Mouse (Mus musculus) stomach, embryonic 16.5 days (tissue): ENCODE measurements at regions not wholly inside any gene's neighbourhood (a gene's known extent, or its start where the extent isn't known, plus 50 kb on each side); places are given as distances from the start of the nearest gene placed in this dataset.
A peak's percentile ranks its signal among the peaks of the same experiment; 100 is the strongest.

Experiments used
- ATAC-seq: fragments of 200-750 bp; cut with Nextera tagmentation; 2 replicates; pipeline ENCODE4 v1.8.0; 2017; ENCODE audit warnings: moderate number of reproducible peaks, moderate TSS enrichment; ENCODE audit not compliant: insufficient read depth, low FRiP score
- H3K27ac ChIP-seq: fragments of 300-500 bp; sonication (generic); 2 replicates; pipeline ENCODE4 v1.5.1; 2014; ENCODE audit warnings: low read length
- H3K27me3 ChIP-seq: fragments of 300-500 bp; sonication (generic); 2 replicates; pipeline ENCODE4 v1.6.1; 2014; ENCODE audit warnings: low read length, control low read depth, mixed read lengths; ENCODE audit not compliant: control insufficient read depth, insufficient read depth
- H3K36me3 ChIP-seq: fragments of 300-500 bp; sonication (generic); 2 replicates; pipeline ENCODE4 v1.6.1; 2014; ENCODE audit warnings: low read length; ENCODE audit not compliant: control insufficient read depth, insufficient read depth
- H3K4me1 ChIP-seq: fragments of 300-500 bp; sonication (generic); 2 replicates; pipeline ENCODE4 v1.6.1; 2014; ENCODE audit warnings: low read length, control low read depth, mixed read lengths; ENCODE audit not compliant: control insufficient read depth, insufficient read depth
- H3K4me2 ChIP-seq: fragments of 300-500 bp; sonication (generic); 2 replicates; pipeline ENCODE4 v1.6.1; 2014; ENCODE audit warnings: low read depth, low read length, mixed read lengths
- H3K4me3 ChIP-seq: fragments of 300-500 bp; sonication (generic); replicated peaks from 2 replicates; pipeline ENCODE4 v1.5.1; 2014; ENCODE audit warnings: mild to moderate bottlenecking, low read length
- H3K9ac ChIP-seq: fragments of 300-500 bp; sonication (generic); 2 replicates; pipeline ENCODE4 v1.6.1; 2014; ENCODE audit warnings: low read length
- H3K9me3 ChIP-seq: fragments of 300-500 bp; sonication (generic); replicated peaks from 2 replicates; pipeline ENCODE4 v1.6.1; 2016; ENCODE audit warnings: low read length, control low read depth; ENCODE audit not compliant: control insufficient read depth
- WGBS: fragments of 180-500 bp; shearing (Covaris S2); extraction: QIAGEN DNeasy Blood & Tissue Kit; methylation state at CpG from one replicate; pipeline ENCODE4 v1.1.7; 2014; 5-methylcytosine and 5-hydroxymethylcytosine counted together

DNA sequence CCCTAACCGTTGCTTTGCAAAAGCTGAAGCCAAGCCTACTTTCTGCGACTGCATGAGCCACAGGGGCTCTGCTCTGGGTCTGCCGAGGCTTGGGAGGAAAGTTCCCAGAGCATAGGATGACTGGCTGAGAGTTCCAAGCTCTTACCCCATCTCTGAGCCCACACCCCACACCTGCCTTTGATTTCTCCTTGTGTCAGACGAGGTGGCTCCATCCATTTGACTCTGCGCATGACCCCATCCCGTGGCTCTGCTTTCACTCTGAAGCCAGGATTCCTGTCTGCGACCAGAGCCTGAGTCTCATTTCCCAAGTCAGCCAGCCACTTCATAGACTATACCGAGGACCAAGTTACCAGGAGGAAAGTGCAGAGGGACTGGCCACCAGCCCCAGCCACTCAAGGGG, 216.1 kb upstream of the Msx2 start:
- Histone ChIP-seq H3K27me3 (no peaks in the 10 kb centered on the region), H3K36me3 (no peaks in the 10 kb centered on the region), H3K9ac (0 out of 2 replicates have a peak overlapping the region, but pooled peaks have one; percentile 8), H3K9me3 (no peaks in the 10 kb centered on the region), H3K4me3 (no peak overlapping the region), H3K4me2 (peak overlapping the region; percentile 16; the same call in 1 of the 2 replicates), H3K27ac (no peak overlapping the region), H3K4me1 (no peaks in the 10 kb centered on the region)
- 34% methylated on average over 8 of the region's 8 CpGs for WGBS
- ATAC-seq: no peak

DNA sequence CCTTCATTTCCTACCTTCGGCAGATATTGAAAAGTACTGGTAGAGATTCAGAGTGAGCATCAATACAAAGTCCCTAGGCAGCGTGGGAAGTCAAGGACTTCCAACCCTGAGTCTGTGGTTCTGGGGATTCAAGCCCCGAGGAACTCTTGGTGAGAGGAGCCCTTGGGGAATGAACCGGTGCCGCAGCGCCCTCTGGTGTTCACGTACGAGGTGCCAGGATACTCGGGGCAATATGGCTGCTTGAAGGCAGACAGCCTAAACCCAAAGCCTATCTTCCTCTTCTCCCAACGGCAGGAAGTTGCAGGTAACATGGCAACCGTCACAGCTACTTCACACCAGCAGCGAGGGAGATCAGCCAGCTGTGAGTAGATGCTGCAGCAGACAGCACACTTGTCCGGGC, 215.6 kb upstream of the Msx2 start:
- no peaks in the 10 kb centered on the region for H3K36me3 ChIP-seq
- ATAC-seq: no peak
- no peaks in the 10 kb centered on the region for H3K9me3 ChIP-seq
- WGBS: 6% methylated on average over 13 of the region's 13 CpGs
- H3K4me2 ChIP-seq: peak overlapping the region; percentile 16; the same call in 1 of the 2 replicates
- no peak overlapping the region for H3K4me3 ChIP-seq
- H3K4me1 ChIP-seq: no peaks in the 10 kb centered on the region
- 0 out of 2 replicates have a peak overlapping the region, but pooled peaks have one; percentile 8 for H3K9ac ChIP-seq
- H3K27ac ChIP-seq: no peak overlapping the region
- H3K27me3 ChIP-seq: no peaks in the 10 kb centered on the region

DNA sequence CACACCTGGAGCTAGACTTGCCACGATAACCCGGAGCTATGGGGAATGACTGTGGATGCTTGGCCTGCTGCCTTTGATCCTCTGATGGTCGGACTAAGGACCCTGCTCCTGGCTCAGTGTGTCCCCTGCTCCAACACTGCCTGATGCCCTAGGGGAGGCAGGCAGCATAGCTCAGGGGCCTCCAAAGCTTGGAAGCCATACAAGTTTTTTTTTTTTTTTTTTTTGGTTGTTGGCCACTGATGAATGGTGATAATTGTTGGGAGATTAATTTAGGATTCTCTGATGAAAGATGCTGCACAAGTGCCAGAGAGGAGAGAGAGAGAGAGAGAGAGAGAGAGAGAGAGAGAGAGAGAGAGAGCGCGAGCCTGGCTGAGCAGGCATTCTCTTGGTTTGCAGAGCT, 211.6 kb upstream of the Msx2 start:
- no peak overlapping the region for H3K4me2 ChIP-seq
- no peaks in the 10 kb centered on the region for H3K27me3 ChIP-seq
- H3K4me1 ChIP-seq: no peaks in the 10 kb centered on the region
- H3K9me3 ChIP-seq: no peaks in the 10 kb centered on the region
- H3K36me3 ChIP-seq: no peaks in the 10 kb centered on the region
- 56% methylated on average over 5 of the region's 5 CpGs for WGBS
- no peak for ATAC-seq
- H3K9ac ChIP-seq: no peak overlapping the region
- H3K4me3 ChIP-seq: no peak overlapping the region
- no peak overlapping the region for H3K27ac ChIP-seq

DNA sequence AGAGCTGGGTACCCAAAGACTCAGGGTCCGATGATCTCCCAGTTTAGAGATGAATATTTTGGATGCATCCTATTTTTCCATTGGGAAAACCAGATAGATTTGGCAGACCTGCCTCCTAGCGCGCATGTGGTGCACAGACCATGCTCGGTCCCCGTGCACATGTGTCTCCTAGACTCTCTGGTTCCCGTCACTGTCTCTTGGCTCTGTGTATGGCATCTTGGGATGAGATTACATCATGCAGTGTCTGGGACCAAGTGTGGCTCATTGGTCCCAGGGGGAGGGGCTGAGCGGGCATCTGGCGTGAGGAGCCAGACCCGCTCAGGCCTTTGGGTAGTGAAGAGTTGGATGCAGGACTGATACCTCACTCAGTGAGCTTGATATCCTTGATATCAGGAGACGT, 204.3 kb upstream of the Msx2 start:
- Histone ChIP-seq H3K27me3 (no peaks in the 10 kb centered on the region), H3K27ac (no peak overlapping the region), H3K4me3 (no peak overlapping the region), H3K9ac (no peak overlapping the region), H3K36me3 (no peaks in the 10 kb centered on the region), H3K4me1 (no peaks in the 10 kb centered on the region), H3K9me3 (no peaks in the 10 kb centered on the region), H3K4me2 (no peak overlapping the region)
- ATAC-seq: no peak
- WGBS: 93% methylated on average over 10 of the region's 10 CpGs

DNA sequence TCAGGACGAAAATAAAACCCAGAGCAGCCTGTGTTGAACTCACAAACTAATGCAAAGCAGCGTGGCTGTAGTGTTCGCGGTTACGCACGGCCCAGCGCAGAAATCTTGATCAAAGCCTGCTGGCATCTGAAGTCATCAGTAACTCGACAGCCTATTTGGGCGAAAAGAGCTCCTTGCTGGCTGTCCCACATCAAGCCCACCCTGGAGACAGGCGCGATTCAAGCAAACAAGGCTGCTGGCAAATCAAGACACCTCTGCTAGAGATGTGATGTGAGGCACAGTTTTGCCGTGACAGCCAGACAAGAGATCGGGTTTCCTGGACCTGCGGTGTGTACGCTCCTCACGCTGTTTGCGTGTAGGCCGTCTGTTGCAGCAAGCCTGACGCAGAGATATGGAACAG, 197.5 kb upstream of the Msx2 start:
- no peak for ATAC-seq
- H3K9me3 ChIP-seq: 0 out of 2 replicates have a peak, but pooled peaks cover 4% of the 10 kb centered on the region
- H3K4me3 ChIP-seq: no peak overlapping the region
- no peak overlapping the region for H3K27ac ChIP-seq
- H3K4me2 ChIP-seq: no peak overlapping the region
- H3K27me3 ChIP-seq: no peaks in the 10 kb centered on the region
- no peaks in the 10 kb centered on the region for H3K36me3 ChIP-seq
- WGBS: 35% methylated on average over 19 of the region's 19 CpGs
- no peaks in the 10 kb centered on the region for H3K4me1 ChIP-seq
- H3K9ac ChIP-seq: no peak overlapping the region

DNA sequence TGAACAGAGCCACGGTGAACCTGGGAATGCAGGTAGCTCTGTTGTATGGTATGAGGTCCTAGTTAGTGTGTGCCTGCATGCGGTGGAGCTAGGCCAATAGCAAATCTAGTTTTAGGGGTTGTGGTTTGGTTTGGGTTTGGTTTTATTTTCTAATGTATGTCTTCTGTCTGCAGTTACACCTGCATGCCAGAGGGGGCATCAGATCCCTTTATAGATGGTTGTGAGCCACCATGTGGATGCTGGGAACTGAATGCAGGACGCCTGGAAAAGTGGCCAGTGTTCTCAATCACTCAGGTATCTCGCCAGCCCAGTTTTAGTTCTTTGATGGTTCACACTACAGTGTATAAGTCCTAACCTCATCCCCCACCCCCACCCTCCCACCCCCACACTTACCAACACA, 194.6 kb upstream of the Msx2 start:
- no peaks in the 10 kb centered on the region for H3K27me3 ChIP-seq
- no peaks in the 10 kb centered on the region for H3K36me3 ChIP-seq
- ATAC-seq: no peak
- H3K4me3 ChIP-seq: no peak overlapping the region
- H3K27ac ChIP-seq: no peak overlapping the region
- 89% methylated on average over 4 of the region's 4 CpGs for WGBS
- no peak overlapping the region for H3K9ac ChIP-seq
- H3K4me2 ChIP-seq: no peak overlapping the region
- H3K4me1 ChIP-seq: no peaks in the 10 kb centered on the region
- H3K9me3 ChIP-seq: 0 out of 2 replicates have a peak, but pooled peaks cover 4% of the 10 kb centered on the region

DNA sequence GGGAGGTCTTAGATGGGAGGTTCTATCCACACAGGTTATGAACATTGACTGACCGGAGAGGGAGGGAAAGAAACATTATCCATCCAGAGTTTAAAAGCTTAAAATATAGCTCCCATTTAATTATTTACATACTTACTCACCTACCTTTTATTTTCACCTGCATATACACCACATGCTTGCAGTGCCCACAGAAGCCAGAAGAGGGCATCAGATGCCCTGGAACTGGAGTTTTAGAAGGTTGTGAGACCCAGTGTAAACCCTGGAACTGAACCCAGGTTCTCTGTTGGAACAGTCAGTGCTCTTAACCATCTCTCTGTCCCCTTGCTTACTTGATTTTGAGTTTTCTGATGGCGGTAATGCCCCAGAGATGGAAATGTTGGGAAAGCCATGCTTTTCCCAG, 192.7 kb upstream of the Msx2 start:
- no peak overlapping the region for H3K9ac ChIP-seq
- H3K4me2 ChIP-seq: no peak overlapping the region
- ATAC-seq: no peak
- no peak overlapping the region for H3K4me3 ChIP-seq
- no peaks in the 10 kb centered on the region for H3K27me3 ChIP-seq
- no peak overlapping the region for H3K27ac ChIP-seq
- H3K9me3 ChIP-seq: 0 out of 2 replicates have a peak, but pooled peaks cover 4% of the 10 kb centered on the region
- H3K36me3 ChIP-seq: no peaks in the 10 kb centered on the region
- no peaks in the 10 kb centered on the region for H3K4me1 ChIP-seq
- WGBS: 97% methylated on average over 2 of the region's 2 CpGs

DNA sequence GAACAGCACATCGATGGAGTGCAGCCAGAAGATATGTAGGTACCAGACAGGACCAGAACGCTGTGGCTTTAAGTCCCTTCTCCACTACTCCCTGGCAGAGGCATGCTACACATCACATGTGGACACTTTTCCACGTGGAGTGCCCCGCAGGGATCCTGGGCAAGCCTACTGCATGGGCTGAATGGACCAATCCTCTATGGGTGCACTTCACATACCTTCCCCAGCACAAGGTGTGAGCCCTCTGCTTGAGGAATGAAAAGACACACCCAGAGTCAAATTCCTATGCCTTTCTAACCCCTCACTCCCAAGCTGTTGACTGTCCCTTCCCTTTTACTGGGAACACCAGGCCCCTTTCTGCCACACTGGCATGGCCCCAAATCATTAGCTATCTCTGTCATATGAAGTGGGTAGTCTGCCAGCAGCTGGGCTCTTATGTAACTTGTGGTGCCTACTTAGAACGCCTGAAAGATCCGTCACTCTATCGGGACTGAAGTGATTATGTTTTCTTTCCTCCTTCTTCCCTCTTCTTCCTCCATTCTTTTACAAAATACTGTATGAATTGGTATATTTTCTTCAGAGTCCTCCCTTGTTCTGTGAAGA, 191.9 kb upstream of the Msx2 start:
- WGBS: 79% methylated on average over 7 of the region's 7 CpGs
- no peaks in the 10 kb centered on the region for H3K27me3 ChIP-seq
- 0 out of 2 replicates have a peak, but pooled peaks cover 4% of the 10 kb centered on the region for H3K9me3 ChIP-seq
- ATAC-seq: no peak
- H3K4me1 ChIP-seq: no peaks in the 10 kb centered on the region
- no peak overlapping the region for H3K4me3 ChIP-seq
- H3K27ac ChIP-seq: no peak overlapping the region
- H3K9ac ChIP-seq: no peak overlapping the region
- no peaks in the 10 kb centered on the region for H3K36me3 ChIP-seq
- H3K4me2 ChIP-seq: no peak overlapping the region

DNA sequence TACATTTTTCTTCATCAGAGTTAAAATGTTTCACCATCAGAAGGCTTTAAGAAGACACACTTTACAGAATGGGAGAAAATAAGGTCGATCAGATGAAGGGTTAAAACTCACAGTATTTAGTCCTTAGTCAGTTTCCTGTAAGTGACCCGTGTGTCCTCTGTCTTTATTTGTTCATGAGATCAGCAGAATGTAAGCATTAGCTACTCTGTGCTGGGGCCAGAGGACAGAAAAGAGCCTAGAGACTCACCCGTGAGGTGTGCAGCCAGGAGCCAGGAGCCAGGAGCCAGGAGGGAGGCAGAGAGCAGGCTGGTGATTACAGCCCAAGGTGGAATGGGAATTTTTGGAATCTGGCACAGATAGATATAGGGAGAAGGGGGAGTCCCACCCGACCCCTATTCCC, 180.0 kb upstream of the Msx2 start:
- H3K27ac ChIP-seq: no peak overlapping the region
- H3K36me3 ChIP-seq: no peaks in the 10 kb centered on the region
- H3K9ac ChIP-seq: no peak overlapping the region
- no peaks in the 10 kb centered on the region; the same call in 1 of the 2 replicates for H3K4me1 ChIP-seq
- H3K9me3 ChIP-seq: no peaks in the 10 kb centered on the region
- ATAC-seq: no peak
- WGBS: 25% methylated on average over 4 of the region's 4 CpGs
- no peak overlapping the region for H3K4me2 ChIP-seq
- H3K4me3 ChIP-seq: no peak overlapping the region
- no peaks in the 10 kb centered on the region for H3K27me3 ChIP-seq
